Mouse (Mus musculus): ENCODE data around the gene Slc38a3. TPM values are rescaled to one million over a fixed set of nuclear protein-coding genes. Genes with fewer than 3 reads are reported as not detected.
A peak's percentile ranks its signal among the peaks of the same experiment; 100 is the strongest.

The Slc38a3 gene
- total and polyA plus RNA-seq, 3 experiments, result not detected

GRCm38 (mm10) chr9:107602068-107602648 is 67.2 kb downstream of the Slc38a3 start:
- no peaks in the 10 kb centered on the region for H3K27me3 ChIP-seq (ENCODE audit: control insufficient read depth in 1 of 2, insufficient read depth in 2 of 2, low read length in 2 of 2)
- no peaks in the 10 kb centered on the region for H3K9me3 ChIP-seq (replicated peaks; ENCODE audit: insufficient read depth, low read length)
- H3K36me3 ChIP-seq (ENCODE audit: control insufficient read depth in 1 of 2, insufficient read depth in 2 of 2, low read length in 2 of 2), result peaks cover 0 to 6% of the 10 kb centered on the region in 2 experiments; a peak in 2 of 4 replicates
- peak; percentile 90 for DNase-seq (ENCODE audit: low read depth, low spot score)
- H3K27ac ChIP-seq (ENCODE audit: control insufficient read depth, low read depth, low read length), result peak overlapping the region; percentile 64
- H3K79me2 ChIP-seq (ENCODE audit: control insufficient read depth, insufficient read depth, low read length, poor library complexity), result no peaks in the 10 kb centered on the region; the same call in 1 of the 2 replicates
- H3K9ac ChIP-seq (ENCODE audit: control insufficient read depth, low read depth, low read length, poor library complexity, severe bottlenecking), result peak overlapping the region; percentile 63
- peak overlapping the region; percentile 51 to 62 for H3K4me3 ChIP-seq (ENCODE audit: control insufficient read depth in 1 of 2, insufficient read depth in 1 of 2, low read depth in 2 of 2, low read length in 2 of 2)
- H3K4me1 ChIP-seq (ENCODE audit: control insufficient read depth in 1 of 2, insufficient read depth in 2 of 2, low read length in 2 of 2), result peaks cover 0 to 15% of the 10 kb centered on the region in 2 experiments; a peak in 2 of 4 replicates
- TF ChIP-seq CHD2 (IDR thresholded peaks at IDR 0.05; ENCODE audit: low read length) (no peak), SIN3A (IDR thresholded peaks at IDR 0.05; ENCODE audit: low read length) (peak; percentile 64; the same call in 1 of the 2 replicates), MAFK (IDR thresholded peaks at IDR 0.05; ENCODE audit: borderline replicate concordance, low read depth, low read length) (no peak), TCF12 (IDR thresholded peaks at IDR 0.05; ENCODE audit: low read depth, low read length) (no peak), TAL1 (IDR thresholded peaks at IDR 0.05; ENCODE audit: low read length) (no peak), BHLHE40 (IDR thresholded peaks at IDR 0.05; ENCODE audit: borderline replicate concordance, low read depth, low read length) (no peak), MAZ (IDR thresholded peaks at IDR 0.05; ENCODE audit: low read depth, low read length) (no peak; the same call in 1 of the 2 replicates), MYC (IDR thresholded peaks at IDR 0.05; ENCODE audit: low read depth, low read length) (peak; percentile 53; the same call in 1 of the 2 replicates), USF2 (IDR thresholded peaks at IDR 0.05; ENCODE audit: borderline replicate concordance in 1 of 2, insufficient read depth in 1 of 2, low read depth in 1 of 2, low read length in 2 of 2) (no peak), NELFE (IDR thresholded peaks at IDR 0.05; ENCODE audit: low read depth, low read length) (no peak), EP300 (IDR thresholded peaks at IDR 0.05; ENCODE audit: low read depth in 1 of 2, low read length in 2 of 2) (no peak), CTCF (IDR thresholded peaks at IDR 0.05 in 2 of 3, conservative IDR thresholded peaks at IDR 0.05 in 1 of 3; ENCODE audit: control insufficient read depth in 1 of 3, insufficient read depth in 1 of 3, low read depth in 2 of 3, low read length in 3 of 3, poor library complexity in 1 of 3, severe bottlenecking in 1 of 3) (peak; percentile 95 to 99 (median 97)), SMC3 (IDR thresholded peaks at IDR 0.05; ENCODE audit: low read depth, low read length) (peak; percentile 90), RAD21 (IDR thresholded peaks at IDR 0.05; ENCODE audit: low read depth, low read length) (no peak; the same call in none of the 2 replicates), ETS1 (IDR thresholded peaks at IDR 0.05; ENCODE audit: low read depth, low read length) (0 out of 2 replicates have a peak, but pooled peaks have one; percentile 22), POLR2AphosphoS5 (IDR thresholded peaks at IDR 0.05; ENCODE audit: borderline replicate concordance, low read depth, low read length) (no peak), POLR2A (IDR thresholded peaks at IDR 0.05; ENCODE audit: control insufficient read depth in 1 of 2, insufficient read depth in 1 of 2, low read depth in 1 of 2, low read length in 2 of 2, poor library complexity in 1 of 2) (no peak), JUND (IDR thresholded peaks at IDR 0.05; ENCODE audit: low read depth, low read length) (no peak), GABPA (IDR thresholded peaks at IDR 0.05; ENCODE audit: low read depth, low read length) (no peak), ZNF384 (IDR thresholded peaks at IDR 0.05; ENCODE audit: low read depth, low read length) (0 out of 2 replicates have a peak, but pooled peaks have one; percentile 18), GATA1 (IDR thresholded peaks at IDR 0.05; ENCODE audit: low read depth, low read length) (peak; percentile 83), POLR2AphosphoS2 (IDR thresholded peaks at IDR 0.05; ENCODE audit: low read length) (no peak), MEF2A (IDR thresholded peaks at IDR 0.05; ENCODE audit: extremely low read depth, insufficient replicate concordance, low read depth, low read length, poor library complexity, severe bottlenecking) (peak; percentile 72; the same call in 1 of the 2 replicates), RCOR1 (IDR thresholded peaks at IDR 0.05; ENCODE audit: low read depth, low read length) (0 out of 2 replicates have a peak, but pooled peaks have one; percentile 6), MYB (IDR thresholded peaks at IDR 0.05; ENCODE audit: low read depth, low read length) (no peak), MXI1 (IDR thresholded peaks at IDR 0.05; ENCODE audit: low read depth, low read length) (peak; percentile 44), E2F4 (IDR thresholded peaks at IDR 0.05; ENCODE audit: borderline replicate concordance, low read depth, low read length) (no peak), USF1 (IDR thresholded peaks at IDR 0.05; ENCODE audit: low read depth, low read length) (no peak), HCFC1 (IDR thresholded peaks at IDR 0.05; ENCODE audit: low read depth, low read length) (peak; percentile 47; the same call in 1 of the 2 replicates), NRF1 (IDR thresholded peaks at IDR 0.05; ENCODE audit: insufficient read depth, low read depth, low read length, poor library complexity, severe bottlenecking) (no peak), CHD1 (IDR thresholded peaks at IDR 0.05; ENCODE audit: low read depth, low read length) (no peak), ELF1 (IDR thresholded peaks at IDR 0.05; ENCODE audit: low read depth, low read length) (peak; percentile 50; the same call in 1 of the 2 replicates), ZKSCAN1 (IDR thresholded peaks at IDR 0.05; ENCODE audit: low read depth, low read length) (no peak), KAT2A (conservative IDR thresholded peaks at IDR 0.05; ENCODE audit: low read depth, low read length) (no peak), UBTF (IDR thresholded peaks at IDR 0.05; ENCODE audit: borderline replicate concordance, insufficient read depth, low read depth, low read length) (no peak), ZMIZ1 (IDR thresholded peaks at IDR 0.05; ENCODE audit: low read depth, low read length) (no peak)

Measured in MEL (cell line).